Mouse (Mus musculus) ES-Bruce4 (cell line): ENCODE data around the gene Man2c1.

ENCODE experiments used
- CTCF ChIP-seq: IDR thresholded peaks from one replicate; pipeline ENCODE4 v1.8.1; 2011; ENCODE audit warnings: low read depth, low read length
- EP300 ChIP-seq: IDR thresholded peaks from 2 replicates; pipeline ENCODE4 v1.6.1; 2011; ENCODE audit warnings: low read depth, low read length; ENCODE audit not compliant: insufficient read depth

DNA sequence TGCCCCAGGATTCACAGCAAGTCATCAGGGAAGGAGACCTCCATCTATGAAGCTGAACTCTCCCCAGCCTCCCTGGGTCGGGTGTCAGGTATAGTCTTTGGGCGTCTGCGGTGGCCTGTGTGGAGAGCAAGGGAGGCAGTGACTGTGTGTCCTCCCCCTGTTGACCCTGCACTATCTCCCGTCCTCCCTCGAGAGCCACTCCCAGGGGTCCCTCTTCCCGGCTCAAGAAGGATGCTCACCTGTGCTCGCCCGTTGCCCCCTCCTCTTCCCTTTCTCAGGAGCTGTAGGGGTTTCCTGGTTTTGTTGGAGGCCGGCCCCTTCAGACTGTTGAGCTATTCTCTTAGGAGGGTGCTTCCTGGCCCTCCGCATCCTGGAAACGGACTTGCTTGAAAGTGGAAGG, 12.7 kb downstream of the Man2c1 start:
- TF ChIP-seq CTCF (no peak), EP300 (no peak)
